Mouse (Mus musculus) midbrain, embryonic 10.5 days (tissue): ENCODE results near the gene Fam118b. TPM values are rescaled to one million over a fixed set of nuclear protein-coding genes. Genes with fewer than 3 reads are reported as not detected.

Source experiments
- DNase-seq: peaks from one replicate; pipeline ENCODE4 v3.0.0-alpha.2; 2017; ENCODE audit warnings: low spot score
- H3K27ac ChIP-seq: fragments of 300-500 bp; sonication (generic); replicated peaks from 2 replicates; pipeline ENCODE4 v1.5.1; 2016; ENCODE audit warnings: mild to moderate bottlenecking
- H3K27me3 ChIP-seq: fragments of 300-500 bp; sonication (generic); 2 replicates; pipeline ENCODE4 v1.6.1; 2016; ENCODE audit warnings: low read depth, mild to moderate bottlenecking; ENCODE audit not compliant: poor library complexity, severe bottlenecking
- H3K36me3 ChIP-seq: fragments of 300-500 bp; sonication (generic); 2 replicates; pipeline ENCODE4 v1.6.1; 2016; ENCODE audit warnings: mild to moderate bottlenecking, moderate library complexity
- H3K4me1 ChIP-seq: fragments of 300-500 bp; sonication (generic); 2 replicates; pipeline ENCODE4 v1.6.1; 2016
- H3K4me3 ChIP-seq: fragments of 300-500 bp; sonication (generic); 2 replicates; pipeline ENCODE4 v1.5.1; 2016; ENCODE audit warnings: mild to moderate bottlenecking, moderate library complexity
- H3K9me3 ChIP-seq: fragments of 300-500 bp; sonication (generic); replicated peaks from 2 replicates; pipeline ENCODE4 v1.6.1; 2016; ENCODE audit warnings: mild to moderate bottlenecking
- WGBS: fragments of 180-500 bp; shearing (Covaris S2); methylation state at CpG from one replicate; pipeline ENCODE4 v1.1.7; 2016; 5-methylcytosine and 5-hydroxymethylcytosine counted together
- polyA plus RNA-seq: library from polyadenylated mRNA; unstranded; fragments of >200 nt; fragmentation: Nextera tagmentation; extraction: Ambion mirVana; gene quantifications from 2 replicates; pipeline ENCODE4 v1.2.1, GENCODE M21; 2016

The Fam118b gene
- polyA plus RNA-seq, 1 experiment from 2014 or later = 72.7 TPM

DNA sequence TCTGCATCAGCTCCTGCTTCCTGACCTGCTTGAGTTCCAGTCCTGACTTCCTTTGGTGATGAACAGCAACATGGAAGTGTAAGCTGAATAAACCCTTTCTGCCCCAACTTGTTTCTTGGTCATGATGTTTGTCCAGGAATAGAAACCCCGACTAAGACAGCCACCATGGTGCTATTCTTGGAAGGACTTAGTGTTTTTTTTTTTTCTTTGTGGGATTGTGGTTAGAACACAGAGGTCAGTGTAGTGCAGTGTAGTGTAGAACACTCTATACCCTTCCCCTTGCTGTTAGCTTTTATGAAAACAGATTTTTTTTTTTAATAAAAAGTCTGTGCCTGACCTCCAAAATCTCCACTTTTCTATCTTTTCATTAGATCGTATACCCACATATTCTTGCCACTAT, 84.8 kb downstream of the Fam118b start:
- Histone ChIP-seq H3K36me3 (peaks cover 19% of the 10 kb centered on the region), H3K27ac (no peak overlapping the region), H3K27me3 (no peaks in the 10 kb centered on the region), H3K4me1 (no peaks in the 10 kb centered on the region), H3K9me3 (no peaks in the 10 kb centered on the region), H3K4me3 (no peak overlapping the region)
- DNase-seq = no peak
- 89% methylated on average over 2 of the region's 2 CpGs for WGBS

DNA sequence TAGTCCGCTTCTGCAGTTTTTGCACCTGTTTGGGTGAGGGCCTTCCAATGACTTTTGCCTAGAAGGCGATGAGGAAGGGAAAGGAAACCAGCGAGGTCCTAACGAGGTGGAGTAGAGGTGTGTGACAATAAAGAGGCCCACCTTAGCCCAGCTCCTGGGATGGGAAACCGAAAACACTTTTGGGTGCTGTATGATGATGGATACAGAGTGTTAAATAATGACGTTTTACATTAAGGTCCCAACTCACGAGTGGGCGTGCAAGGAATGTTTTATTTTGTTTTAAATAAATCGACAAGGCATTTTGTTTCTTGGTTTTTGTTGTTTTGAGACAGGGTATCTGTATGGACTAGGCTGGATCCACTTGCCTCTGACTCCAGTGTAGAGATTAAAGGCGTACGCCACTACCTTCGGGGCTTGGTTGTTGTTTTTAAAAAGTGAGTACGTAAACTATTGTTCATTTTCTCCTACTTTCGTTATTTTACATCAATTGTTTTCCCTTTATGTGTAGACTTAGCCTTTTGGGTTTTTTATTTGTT, 91.4 kb downstream of the Fam118b start:
- H3K9me3 ChIP-seq = no peaks in the 10 kb centered on the region
- peak overlapping the region; percentile 93 for H3K27ac ChIP-seq
- DNase-seq = no peak
- WGBS = 51% methylated on average over 14 of the region's 14 CpGs
- peaks cover 5% of the 10 kb centered on the region; the same call in 1 of the 2 replicates for H3K36me3 ChIP-seq
- peak overlapping the region; percentile 74 for H3K4me3 ChIP-seq
- peaks cover 18% of the 10 kb centered on the region for H3K4me1 ChIP-seq
- no peaks in the 10 kb centered on the region for H3K27me3 ChIP-seq

DNA sequence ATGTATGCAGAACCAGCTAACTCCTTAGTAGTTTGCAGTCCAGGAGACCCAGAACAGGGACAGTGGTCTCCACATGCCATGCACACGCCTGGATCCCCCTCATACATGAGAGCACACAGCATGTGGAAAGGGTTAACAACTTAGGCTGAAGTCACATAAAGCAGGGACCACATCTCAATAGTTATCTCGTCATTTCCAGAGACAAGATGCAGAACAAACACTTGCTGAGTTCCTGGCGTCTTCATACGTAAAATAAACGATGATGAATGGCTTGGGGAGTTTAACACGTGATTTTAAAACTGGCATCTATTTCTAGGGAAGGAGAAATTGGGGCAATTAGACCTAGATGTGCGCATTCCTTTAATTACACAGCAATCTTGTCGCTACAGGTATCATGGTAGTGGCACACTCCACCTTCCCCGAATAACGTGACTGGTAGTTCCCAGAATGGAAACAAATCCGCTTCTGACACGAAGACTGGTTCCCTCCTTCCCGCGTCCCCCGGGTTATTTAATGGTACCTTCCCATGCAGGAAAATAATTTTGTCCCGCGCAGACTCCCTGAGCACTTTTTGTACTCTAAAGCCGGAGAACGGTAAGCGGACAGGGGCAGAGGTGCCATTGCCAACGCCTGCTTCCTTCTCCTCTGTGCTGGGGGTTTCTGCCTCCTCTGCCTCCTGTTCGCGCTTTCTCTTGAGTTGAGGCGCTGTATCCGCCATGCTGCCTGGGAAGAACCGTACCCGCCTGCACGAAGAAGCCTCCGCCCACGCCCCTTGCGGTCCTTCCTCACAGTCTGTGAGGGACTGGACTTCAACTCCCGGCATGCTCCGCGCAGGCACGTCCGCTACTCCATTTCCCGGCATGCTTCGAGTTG, 92.1 kb downstream of the Fam118b start, which contains the start of gene Dcps:
TSS of gene Dcps (minus strand) at position 811 of the 873 bp plus-strand sequence.
- WGBS = under 1% methylated on average over 38 of the region's 38 CpGs

DNA sequence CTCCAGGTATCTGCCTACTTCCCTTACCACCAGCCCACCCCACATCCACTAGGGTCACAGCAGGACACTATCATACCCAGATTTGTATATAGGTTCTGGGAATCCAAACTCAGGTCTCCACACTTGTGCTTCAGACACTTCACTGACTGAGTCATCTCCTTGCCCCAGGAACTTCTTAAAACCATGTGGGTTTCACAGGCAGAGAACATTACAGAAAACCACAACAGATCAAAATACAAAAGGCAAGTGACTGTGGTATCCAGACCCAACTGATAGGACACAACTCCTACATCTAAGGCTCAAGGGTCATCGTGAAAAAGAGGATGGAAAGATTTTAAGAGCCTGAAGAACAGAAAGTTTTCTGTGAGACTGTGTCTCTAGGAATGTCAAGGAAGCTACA, 94.3 kb downstream of the Fam118b start:
- H3K4me3 ChIP-seq = no peak overlapping the region
- 89% methylated on average over 1 of the region's 1 CpGs for WGBS
- no peaks in the 10 kb centered on the region for H3K9me3 ChIP-seq
- no peak for DNase-seq
- H3K27me3 ChIP-seq = no peaks in the 10 kb centered on the region
- peaks cover 18% of the 10 kb centered on the region for H3K4me1 ChIP-seq
- no peak overlapping the region for H3K27ac ChIP-seq
- peaks cover 32% of the 10 kb centered on the region for H3K36me3 ChIP-seq

More for the DNA sequence above, 92.1 kb downstream of the Fam118b start, which contains the start of gene Dcps:
- peak; percentile 93 for DNase-seq
- Histone ChIP-seq H3K4me3 (peak within 1 kb of the TSS; percentile 74), H3K27me3 (no peaks in the 10 kb centered on the region), H3K27ac (peak within 1 kb of the TSS; percentile 93), H3K9me3 (no peaks in the 10 kb centered on the region), H3K36me3 (peaks cover 12% of the 10 kb centered on the region), H3K4me1 (peaks cover 18% of the 10 kb centered on the region)

DNA sequence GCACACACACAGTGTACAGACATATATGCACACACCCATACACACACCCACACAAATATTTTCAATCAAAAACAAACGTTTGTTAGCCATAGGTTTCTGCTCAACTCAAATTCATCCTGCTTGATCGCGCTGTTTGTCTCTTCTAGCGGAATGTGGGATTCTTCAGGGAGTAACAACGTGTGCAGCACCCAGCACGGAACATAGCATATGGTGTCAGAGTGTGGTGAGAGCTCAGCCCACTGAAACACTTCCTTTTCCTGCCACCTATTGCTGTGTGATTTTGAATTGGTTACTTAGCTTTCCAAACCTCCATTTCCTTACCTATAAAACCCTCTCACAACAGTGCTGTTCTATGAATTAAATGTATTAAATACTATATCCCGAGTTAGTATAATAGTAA, 97.5 kb downstream of the Fam118b start:
- Histone ChIP-seq H3K4me3 (no peak overlapping the region), H3K9me3 (no peaks in the 10 kb centered on the region), H3K4me1 (peaks cover 29% of the 10 kb centered on the region), H3K27me3 (no peaks in the 10 kb centered on the region), H3K36me3 (peaks cover 38% of the 10 kb centered on the region), H3K27ac (no peak overlapping the region)
- no peak for DNase-seq
- 90% methylated on average over 7 of the region's 7 CpGs for WGBS

Other genes starting within 250 kb of the Fam118b start
- 10.7 and 11.2 TPM in 2 replicates for gene St3gal4, start 148.5 kb downstream of the Fam118b start, polyA plus RNA-seq
- gene Dcps, start 91.7 kb downstream of the Fam118b start, polyA plus RNA-seq = 108 TPM in 2 replicates
- 85.5 and 87.3 TPM in 2 replicates for gene Srpr, start 67.6 kb downstream of the Fam118b start, polyA plus RNA-seq
- gene Tirap, start 67.5 kb downstream of the Fam118b start, polyA plus RNA-seq = 18.5 and 19.6 TPM in 2 replicates
- gene Foxred1, start 56.8 kb downstream of the Fam118b start, polyA plus RNA-seq = 54.6 and 57.2 TPM in 2 replicates
- 28.6 and 32.2 TPM in 2 replicates for gene Rpusd4, start 60 bp upstream of the Fam118b start, polyA plus RNA-seq
- gene Cdon, start 153.3 kb upstream of the Fam118b start, polyA plus RNA-seq = 10.5 TPM in 2 replicates